Mouse (Mus musculus): ENCODE results near the gene Lipk. TPM values are rescaled to one million over a fixed set of nuclear protein-coding genes. Genes with fewer than 3 reads are reported as not detected.

Lipk gene
- polyA plus RNA-seq, 1 experiment, result 0.06 TPM

DNA sequence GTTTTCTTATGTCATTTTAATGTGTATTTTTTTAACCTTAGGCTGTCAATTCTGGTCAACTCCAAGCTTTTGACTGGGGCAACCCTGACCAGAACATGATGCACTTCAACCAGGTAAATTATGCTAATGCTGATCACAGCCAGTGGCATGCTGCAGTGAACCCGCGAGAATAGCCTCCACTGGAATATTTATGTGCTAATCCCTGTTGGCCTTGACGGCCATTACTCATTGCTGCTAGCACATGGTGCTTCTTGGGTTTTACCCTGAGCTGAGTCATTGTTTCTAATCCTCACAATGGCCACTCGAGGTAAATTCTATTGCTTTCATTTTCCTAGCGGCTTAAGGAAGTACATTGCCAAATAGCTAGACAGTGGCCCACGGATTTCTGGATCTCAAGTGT is 34.9 kb downstream of the Lipk start:
- TF ChIP-seq CTCF (IDR thresholded peaks at IDR 0.05; ENCODE audit: control insufficient read depth, insufficient read depth, insufficient replicate concordance, low read depth, low read length), result no peak

GRCm38 (mm10) chr19:34049371-34050039 is 41.4 kb downstream of the Lipk start:
- H3K27ac ChIP-seq (ENCODE audit: control insufficient read depth, insufficient read depth, low read depth, low read length), result no peak overlapping the region
- no peaks in the 10 kb centered on the region for H3K36me3 ChIP-seq (ENCODE audit: control insufficient read depth, insufficient read depth, low read length)
- H3K4me1 ChIP-seq (ENCODE audit: control insufficient read depth, insufficient read depth, low read length), result no peaks in the 10 kb centered on the region
- no peaks in the 10 kb centered on the region for H3K27me3 ChIP-seq (ENCODE audit: control insufficient read depth, insufficient read depth, low read length)
- no peak overlapping the region for H3K4me3 ChIP-seq (ENCODE audit: control insufficient read depth, low read depth, low read length)
- TF ChIP-seq POLR2A (IDR thresholded peaks at IDR 0.05; ENCODE audit: control insufficient read depth, low read depth, low read length), result no peak
- TF ChIP-seq CTCF (IDR thresholded peaks at IDR 0.05; ENCODE audit: control insufficient read depth, insufficient read depth, insufficient replicate concordance, low read depth, low read length), result no peak

More for the DNA sequence above, 34.9 kb downstream of the Lipk start:
- Histone ChIP-seq H3K4me3 (ENCODE audit: control insufficient read depth, low read depth, low read length) (no peak overlapping the region), H3K4me1 (ENCODE audit: control insufficient read depth, insufficient read depth, low read length) (no peaks in the 10 kb centered on the region), H3K27ac (ENCODE audit: control insufficient read depth, insufficient read depth, low read depth, low read length) (no peak overlapping the region), H3K27me3 (ENCODE audit: control insufficient read depth, insufficient read depth, low read length) (no peaks in the 10 kb centered on the region), H3K36me3 (ENCODE audit: control insufficient read depth, insufficient read depth, low read length) (no peaks in the 10 kb centered on the region)

- no peaks in the 10 kb centered on the region for H3K36me3 ChIP-seq (ENCODE audit: control insufficient read depth, insufficient read depth, low read length)
- no peak overlapping the region for H3K27ac ChIP-seq (ENCODE audit: control insufficient read depth, insufficient read depth, low read depth, low read length)
- no peaks in the 10 kb centered on the region for H3K27me3 ChIP-seq (ENCODE audit: control insufficient read depth, insufficient read depth, low read length)
- TF ChIP-seq POLR2A (IDR thresholded peaks at IDR 0.05; ENCODE audit: control insufficient read depth, low read depth, low read length) (no peak), CTCF (IDR thresholded peaks at IDR 0.05; ENCODE audit: control insufficient read depth, insufficient read depth, insufficient replicate concordance, low read depth, low read length) (no peak)
- H3K4me1 ChIP-seq (ENCODE audit: control insufficient read depth, insufficient read depth, low read length), result no peaks in the 10 kb centered on the region
- H3K4me3 ChIP-seq (ENCODE audit: control insufficient read depth, low read depth, low read length), result no peak overlapping the region
These were observed 43.4 kb downstream of the Lipk start for GRCm38 (mm10) chr19:34051502-34051901.

- H3K4me3 ChIP-seq (ENCODE audit: control insufficient read depth, low read depth, low read length), result no peak overlapping the region
- no peaks in the 10 kb centered on the region for H3K27me3 ChIP-seq (ENCODE audit: control insufficient read depth, insufficient read depth, low read length)
- H3K4me1 ChIP-seq (ENCODE audit: control insufficient read depth, insufficient read depth, low read length), result no peaks in the 10 kb centered on the region
- no peaks in the 10 kb centered on the region for H3K36me3 ChIP-seq (ENCODE audit: control insufficient read depth, insufficient read depth, low read length)
- no peak overlapping the region for H3K27ac ChIP-seq (ENCODE audit: control insufficient read depth, insufficient read depth, low read depth, low read length)
- TF ChIP-seq CTCF (IDR thresholded peaks at IDR 0.05; ENCODE audit: control insufficient read depth, insufficient read depth, insufficient replicate concordance, low read depth, low read length), result no peak
- no peak for TF ChIP-seq POLR2A (IDR thresholded peaks at IDR 0.05; ENCODE audit: control insufficient read depth, low read depth, low read length)
These were observed 55.5 kb downstream of the Lipk start for GRCm38 (mm10) chr19:34063547-34063946.

- TF ChIP-seq CTCF (IDR thresholded peaks at IDR 0.05; ENCODE audit: control insufficient read depth, insufficient read depth, insufficient replicate concordance, low read depth, low read length), result no peak
- no peak for TF ChIP-seq POLR2A (IDR thresholded peaks at IDR 0.05; ENCODE audit: control insufficient read depth, low read depth, low read length)
- Histone ChIP-seq H3K27me3 (ENCODE audit: control insufficient read depth, insufficient read depth, low read length) (no peaks in the 10 kb centered on the region), H3K36me3 (ENCODE audit: control insufficient read depth, insufficient read depth, low read length) (no peaks in the 10 kb centered on the region), H3K27ac (ENCODE audit: control insufficient read depth, insufficient read depth, low read depth, low read length) (no peak overlapping the region), H3K4me3 (ENCODE audit: control insufficient read depth, low read depth, low read length) (no peak overlapping the region), H3K4me1 (ENCODE audit: control insufficient read depth, insufficient read depth, low read length) (no peaks in the 10 kb centered on the region)
These were observed 56.0 kb downstream of the Lipk start for GRCm38 (mm10) chr19:34064059-34064458.

- no peaks in the 10 kb centered on the region for H3K4me1 ChIP-seq (ENCODE audit: control insufficient read depth, insufficient read depth, low read length)
- no peak for TF ChIP-seq POLR2A (IDR thresholded peaks at IDR 0.05; ENCODE audit: control insufficient read depth, low read depth, low read length)
- TF ChIP-seq CTCF (IDR thresholded peaks at IDR 0.05; ENCODE audit: control insufficient read depth, insufficient read depth, insufficient replicate concordance, low read depth, low read length), result no peak
- no peak within 1 kb of the TSS for H3K27ac ChIP-seq (ENCODE audit: control insufficient read depth, insufficient read depth, low read depth, low read length)
- no peaks in the 10 kb centered on the region for H3K27me3 ChIP-seq (ENCODE audit: control insufficient read depth, insufficient read depth, low read length)
- H3K4me3 ChIP-seq (ENCODE audit: control insufficient read depth, low read depth, low read length), result no peak within 1 kb of the TSS
- no peaks in the 10 kb centered on the region for H3K36me3 ChIP-seq (ENCODE audit: control insufficient read depth, insufficient read depth, low read length)
These were observed 58.8 kb downstream of the Lipk start, which contains the start of gene Lipn for GRCm38 (mm10) chr19:34066779-34067472. Lipn (plus strand) TSS chr19:34067358.

DNA sequence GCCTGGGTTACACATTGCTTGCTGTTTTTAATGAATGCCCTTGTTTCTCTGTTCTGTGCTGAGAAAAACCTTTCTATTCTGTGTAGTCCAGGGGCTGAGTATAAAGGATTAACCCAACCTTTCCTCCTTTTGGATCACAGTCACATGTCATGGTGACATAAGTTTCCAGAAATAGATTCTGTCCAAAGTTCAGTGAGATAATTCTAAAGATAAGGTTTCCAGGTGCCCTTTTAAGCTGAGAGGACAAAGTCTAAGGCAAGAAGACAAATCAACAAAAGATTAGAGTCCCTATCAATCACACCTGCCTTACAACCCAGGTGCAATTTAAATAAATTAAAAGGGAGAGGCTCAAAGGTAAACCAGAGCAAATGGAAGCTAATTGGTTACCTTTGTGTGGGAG is 66.1 kb downstream of the Lipk start:
- TF ChIP-seq CTCF (IDR thresholded peaks at IDR 0.05; ENCODE audit: control insufficient read depth, insufficient read depth, insufficient replicate concordance, low read depth, low read length) (no peak), POLR2A (IDR thresholded peaks at IDR 0.05; ENCODE audit: control insufficient read depth, low read depth, low read length) (no peak)
- Histone ChIP-seq H3K27me3 (ENCODE audit: control insufficient read depth, insufficient read depth, low read length) (no peaks in the 10 kb centered on the region), H3K4me1 (ENCODE audit: control insufficient read depth, insufficient read depth, low read length) (no peaks in the 10 kb centered on the region), H3K4me3 (ENCODE audit: control insufficient read depth, low read depth, low read length) (no peak overlapping the region), H3K27ac (ENCODE audit: control insufficient read depth, insufficient read depth, low read depth, low read length) (no peak overlapping the region), H3K36me3 (ENCODE audit: control insufficient read depth, insufficient read depth, low read length) (no peaks in the 10 kb centered on the region)

Measured in testis, adult 2 months (tissue).